Mouse (Mus musculus) midbrain, postnatal 0 days (tissue): ENCODE data around the gene Dgkh. TPM values are rescaled to one million over a fixed set of nuclear protein-coding genes. Genes with fewer than 3 reads are reported as not detected.

ENCODE experiments used
- ATAC-seq: fragments of 200-750 bp; cut with Nextera tagmentation; 2 replicates; pipeline ENCODE4 v1.8.0; 2017; ENCODE audit warnings: moderate number of reproducible peaks, mild to moderate bottlenecking, moderate TSS enrichment, moderate library complexity; ENCODE audit not compliant: low FRiP score
- DNase-seq: peaks from one replicate; pipeline ENCODE4 v3.0.0-alpha.2; 2015; ENCODE audit warnings: low spot score
- H3K27ac ChIP-seq: fragments of 300-500 bp; sonication (generic); 2 replicates; pipeline ENCODE4 v1.5.1; 2014; ENCODE audit warnings: low read depth, mild to moderate bottlenecking, low read length, mixed read lengths
- H3K27me3 ChIP-seq: fragments of 300-500 bp; sonication (generic); 2 replicates; pipeline ENCODE4 v1.6.1; 2014; ENCODE audit warnings: low read length, control low read depth, mixed read lengths; ENCODE audit not compliant: insufficient read depth
- H3K36me3 ChIP-seq: fragments of 300-500 bp; sonication (generic); 2 replicates; pipeline ENCODE4 v1.6.1; 2014; ENCODE audit warnings: low read length, control low read depth, mixed read lengths; ENCODE audit not compliant: insufficient read depth
- H3K4me1 ChIP-seq: fragments of 300-500 bp; sonication (generic); 2 replicates; pipeline ENCODE4 v1.6.1; 2014; ENCODE audit warnings: mild to moderate bottlenecking, control low read depth, antibody characterized with exemption, low read length, mixed read lengths; ENCODE audit not compliant: insufficient read depth
- H3K4me2 ChIP-seq: fragments of 300-500 bp; sonication (generic); 2 replicates; pipeline ENCODE4 v1.6.1; 2014; ENCODE audit warnings: low read depth, mild to moderate bottlenecking, low read length, mixed read lengths; ENCODE audit not compliant: poor library complexity, severe bottlenecking
- H3K4me3 ChIP-seq: fragments of 300-500 bp; sonication (generic); 2 replicates; pipeline ENCODE4 v1.5.1; 2014; ENCODE audit warnings: low read depth, mild to moderate bottlenecking, low read length, moderate library complexity
- H3K9ac ChIP-seq: fragments of 300-500 bp; sonication (generic); replicated peaks from 2 replicates; pipeline ENCODE4 v1.6.1; 2014; ENCODE audit warnings: mild to moderate bottlenecking, low read length, moderate library complexity, mixed read lengths; ENCODE audit not compliant: poor library complexity, severe bottlenecking
- H3K9me3 ChIP-seq: fragments of 300-500 bp; sonication (generic); 2 replicates; pipeline ENCODE4 v1.6.1; 2016; ENCODE audit warnings: low read length, control low read depth
- CTCF ChIP-seq: IDR thresholded peaks from 2 replicates; pipeline ENCODE4 v1.5.1; 2016; ENCODE audit warnings: antibody characterized with exemption, mild to moderate bottlenecking
- WGBS: fragments of 180-500 bp; shearing (Covaris S2); extraction: QIAGEN DNeasy Blood & Tissue Kit; methylation state at CpG from one replicate; pipeline ENCODE4 v1.1.7; 2014; 5-methylcytosine and 5-hydroxymethylcytosine counted together
- polyA plus RNA-seq: library from polyadenylated mRNA; unstranded; fragments of >200 nt; fragmentation: Nextera tagmentation; extraction: Ambion mirVana; gene quantifications from 2 replicates; pipeline ENCODE4 v1.2.1, GENCODE M21; 2015
- total RNA-seq: library from RNA; depleted of rRNA; stranded (reverse); fragments of >200 nt; gene quantifications from 2 replicates; pipeline ENCODE4 v1.2.3, GENCODE M21; 2014

Gene Dgkh
- total and polyA plus RNA-seq, 2 experiments from 2014 or later, result 2.8 to 15.3 TPM

- DNase-seq, result no peak
These were observed 40.6 kb downstream of the Dgkh start for GRCm38 (mm10) chr14:78691926-78692487.

GRCm38 (mm10) chr14:78690883-78691282, 41.7 kb downstream of the Dgkh start:
- WGBS, result 72% methylated on average over 1 of the region's 1 CpGs
- no peak for ATAC-seq

More at GRCm38 (mm10) chr14:78691926-78692487, 40.6 kb downstream of the Dgkh start:
- no peaks in the 10 kb centered on the region for H3K9me3 ChIP-seq
- no peaks in the 10 kb centered on the region for H3K27me3 ChIP-seq
- no peak for TF ChIP-seq CTCF
- WGBS, result 72% methylated on average over 5 of the region's 5 CpGs
- no peak overlapping the region for H3K4me2 ChIP-seq
- H3K27ac ChIP-seq, result no peak overlapping the region
- ATAC-seq, result no peak
- H3K4me1 ChIP-seq, result no peaks in the 10 kb centered on the region
- H3K4me3 ChIP-seq, result no peak overlapping the region
- no peaks in the 10 kb centered on the region for H3K36me3 ChIP-seq
- H3K9ac ChIP-seq, result no peak overlapping the region

GRCm38 (mm10) chr14:78690387-78690786, 42.2 kb downstream of the Dgkh start:
- H3K27me3 ChIP-seq, result no peaks in the 10 kb centered on the region
- no peak for TF ChIP-seq CTCF
- DNase-seq, result no peak
- WGBS, result 72% methylated on average over 4 of the region's 4 CpGs
- no peaks in the 10 kb centered on the region for H3K4me1 ChIP-seq
- H3K27ac ChIP-seq, result no peak overlapping the region
- no peak overlapping the region for H3K4me2 ChIP-seq
- no peak overlapping the region for H3K9ac ChIP-seq
- no peaks in the 10 kb centered on the region for H3K36me3 ChIP-seq
- ATAC-seq, result no peak
- no peaks in the 10 kb centered on the region for H3K9me3 ChIP-seq
- no peak overlapping the region for H3K4me3 ChIP-seq

More at GRCm38 (mm10) chr14:78690883-78691282, 41.7 kb downstream of the Dgkh start:
- H3K4me1 ChIP-seq, result no peaks in the 10 kb centered on the region
- H3K9me3 ChIP-seq, result no peaks in the 10 kb centered on the region
- H3K9ac ChIP-seq, result no peak overlapping the region
- H3K4me2 ChIP-seq, result no peak overlapping the region
- DNase-seq, result no peak
- no peak overlapping the region for H3K27ac ChIP-seq
- H3K27me3 ChIP-seq, result no peaks in the 10 kb centered on the region
- no peak overlapping the region for H3K4me3 ChIP-seq
- no peak for TF ChIP-seq CTCF
- no peaks in the 10 kb centered on the region for H3K36me3 ChIP-seq

- no peak for DNase-seq
- TF ChIP-seq CTCF, result no peak
- WGBS, result 95% methylated on average over 9 of the region's 9 CpGs
These were observed 42.6 kb downstream of the Dgkh start for GRCm38 (mm10) chr14:78689950-78690349.

GRCm38 (mm10) chr14:78687716-78688115, 44.9 kb downstream of the Dgkh start:
- no peaks in the 10 kb centered on the region for H3K4me1 ChIP-seq
- no peak overlapping the region for H3K9ac ChIP-seq
- no peaks in the 10 kb centered on the region for H3K36me3 ChIP-seq
- ATAC-seq (no peak), DNase-seq (no peak)
- TF ChIP-seq CTCF, result no peak
- no peaks in the 10 kb centered on the region for H3K9me3 ChIP-seq
- no peak overlapping the region for H3K4me2 ChIP-seq
- H3K27me3 ChIP-seq, result no peaks in the 10 kb centered on the region
- no peak overlapping the region for H3K27ac ChIP-seq
- WGBS, result 74% methylated on average over 4 of the region's 4 CpGs
- no peak overlapping the region for H3K4me3 ChIP-seq

More at GRCm38 (mm10) chr14:78689950-78690349, 42.6 kb downstream of the Dgkh start:
- H3K27ac ChIP-seq, result no peak overlapping the region
- H3K4me1 ChIP-seq, result no peaks in the 10 kb centered on the region
- H3K9me3 ChIP-seq, result no peaks in the 10 kb centered on the region
- H3K4me2 ChIP-seq, result no peak overlapping the region
- H3K9ac ChIP-seq, result no peak overlapping the region
- H3K36me3 ChIP-seq, result no peaks in the 10 kb centered on the region
- H3K27me3 ChIP-seq, result no peaks in the 10 kb centered on the region
- ATAC-seq, result no peak
- H3K4me3 ChIP-seq, result no peak overlapping the region

GRCm38 (mm10) chr14:78686701-78687100, 45.9 kb downstream of the Dgkh start:
- Histone ChIP-seq H3K9me3 (no peaks in the 10 kb centered on the region), H3K27ac (no peak overlapping the region), H3K4me1 (no peaks in the 10 kb centered on the region), H3K9ac (no peak overlapping the region), H3K27me3 (no peaks in the 10 kb centered on the region), H3K4me3 (no peak overlapping the region), H3K4me2 (no peak overlapping the region), H3K36me3 (no peaks in the 10 kb centered on the region)
- ATAC-seq (no peak), DNase-seq (no peak)
- WGBS, result 94% methylated on average over 6 of the region's 6 CpGs
- TF ChIP-seq CTCF, result no peak
